Mouse (Mus musculus): Measurements from ENCODE around the gene Fam161a. TPM values are rescaled to one million over a fixed set of nuclear protein-coding genes. Genes with fewer than 3 reads are reported as not detected.

Fam161a gene
- 0.39 TPM in 1 of 2 replicates, not detected in the other for polyA plus RNA-seq (2012; ENCODE audit: insufficient read depth, low replicate concordance)

DNA sequence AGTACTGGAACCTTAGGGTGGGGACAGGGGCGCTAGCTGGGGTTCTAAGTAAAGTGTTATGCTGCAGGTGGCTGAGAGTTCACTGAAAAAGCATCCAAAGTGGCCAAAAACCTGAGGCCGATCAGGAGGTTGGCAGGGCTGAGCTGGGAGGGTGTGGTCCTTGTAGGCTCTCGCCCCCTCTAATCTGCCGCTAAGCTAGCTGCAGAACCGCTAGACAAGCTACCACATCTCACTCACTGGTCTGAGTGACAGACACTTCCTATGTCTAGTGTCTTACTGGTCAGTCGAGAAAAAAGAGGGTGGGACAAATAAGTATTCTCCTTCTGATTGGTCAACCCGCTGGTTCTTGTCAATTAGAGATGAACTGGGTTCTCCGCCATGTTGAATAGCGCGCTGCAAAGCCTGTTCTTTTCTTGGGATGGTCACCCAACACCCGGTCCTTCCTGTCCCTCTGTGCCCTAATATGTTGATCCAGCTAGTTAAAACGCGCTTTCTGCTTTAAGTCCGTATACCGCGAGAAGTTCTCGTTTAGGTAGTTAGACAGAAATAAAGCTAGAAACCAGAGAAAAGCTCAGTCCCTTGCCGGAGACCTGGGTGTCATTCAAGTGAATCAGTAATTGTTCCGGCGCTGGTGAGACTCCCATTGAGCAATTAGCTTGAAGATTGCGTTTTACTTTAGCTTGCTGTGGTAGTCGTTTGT lies at the start of gene Fam161a:
Gene Fam161a (plus strand): TSS at position 51 of the 700 bp plus-strand sequence.
- Histone ChIP-seq H3K9me3 (no peaks in the 10 kb centered on the region), H3K27me3 (replicated peaks) (peaks cover 3% of the 10 kb centered on the region), H3K36me3 (replicated peaks; ENCODE audit: low read length) (peaks cover 30% of the 10 kb centered on the region), H3K4me3 (replicated peaks) (peak within 1 kb of the TSS; percentile 96), H3K4me1 (peaks cover 11% of the 10 kb centered on the region)
- TF ChIP-seq FLI1 (IDR thresholded peaks at IDR 0.05; ENCODE audit: low read length) (no peak), GATA1 (IDR thresholded peaks at IDR 0.05; ENCODE audit: borderline replicate concordance, low read length) (no peak)

GRCm38 (mm10) chr11:22957791-22958374 lies 49.4 kb upstream of the Fam161a start:
- Histone ChIP-seq H3K36me3 (replicated peaks; ENCODE audit: low read length) (peaks cover 17% of the 10 kb centered on the region), H3K4me3 (replicated peaks) (no peak overlapping the region), H3K9me3 (no peaks in the 10 kb centered on the region), H3K4me1 (peaks cover 21% of the 10 kb centered on the region), H3K27me3 (replicated peaks) (no peaks in the 10 kb centered on the region)
- no peak for TF ChIP-seq FLI1 (IDR thresholded peaks at IDR 0.05; ENCODE audit: low read length)
- no peak for TF ChIP-seq GATA1 (IDR thresholded peaks at IDR 0.05; ENCODE audit: borderline replicate concordance, low read length)

DNA sequence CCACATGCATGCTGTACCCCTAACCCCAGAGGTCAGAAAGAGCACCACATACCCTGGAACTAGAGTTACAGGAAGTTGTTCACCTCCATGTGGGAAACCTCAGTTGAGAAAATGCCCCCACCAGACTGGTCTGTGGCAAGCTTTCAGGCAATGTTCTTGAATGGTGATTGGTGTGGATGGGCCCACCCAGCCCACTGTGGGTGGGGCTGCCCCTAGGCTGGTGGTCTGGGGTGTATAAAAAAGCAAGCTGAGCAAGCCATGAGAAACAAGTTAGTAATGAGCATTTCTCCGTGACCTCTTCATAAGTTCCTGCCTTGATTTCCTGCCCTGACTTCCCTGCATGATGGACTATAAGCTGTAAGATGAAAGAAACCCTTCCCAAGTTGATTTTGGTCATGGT lies 45.2 kb upstream of the Fam161a start:
- Histone ChIP-seq H3K27me3 (replicated peaks) (no peaks in the 10 kb centered on the region), H3K4me1 (peaks cover 14% of the 10 kb centered on the region), H3K4me3 (replicated peaks) (no peak overlapping the region), H3K36me3 (replicated peaks; ENCODE audit: low read length) (peaks cover 11% of the 10 kb centered on the region), H3K9me3 (peaks cover 7% of the 10 kb centered on the region)
- TF ChIP-seq FLI1 (IDR thresholded peaks at IDR 0.05; ENCODE audit: low read length) (no peak), GATA1 (IDR thresholded peaks at IDR 0.05; ENCODE audit: borderline replicate concordance, low read length) (no peak)

GRCm38 (mm10) chr11:22964401-22964800 lies 42.9 kb upstream of the Fam161a start:
- no peaks in the 10 kb centered on the region for H3K27me3 ChIP-seq (replicated peaks)
- TF ChIP-seq GATA1 (IDR thresholded peaks at IDR 0.05; ENCODE audit: borderline replicate concordance, low read length): no peak
- no peak for TF ChIP-seq FLI1 (IDR thresholded peaks at IDR 0.05; ENCODE audit: low read length)
- H3K9me3 ChIP-seq: peaks cover 12% of the 10 kb centered on the region

GRCm38 (mm10) chr11:22965503-22965902 lies 41.8 kb upstream of the Fam161a start:
- no peaks in the 10 kb centered on the region for H3K27me3 ChIP-seq (replicated peaks)
- H3K9me3 ChIP-seq: peaks cover 12% of the 10 kb centered on the region
- H3K36me3 ChIP-seq (replicated peaks; ENCODE audit: low read length): peaks cover 14% of the 10 kb centered on the region
- no peak overlapping the region for H3K4me3 ChIP-seq (replicated peaks)
- peaks cover 19% of the 10 kb centered on the region for H3K4me1 ChIP-seq
- TF ChIP-seq FLI1 (IDR thresholded peaks at IDR 0.05; ENCODE audit: low read length): no peak
- no peak for TF ChIP-seq GATA1 (IDR thresholded peaks at IDR 0.05; ENCODE audit: borderline replicate concordance, low read length)

More at GRCm38 (mm10) chr11:22964401-22964800, 42.9 kb upstream of the Fam161a start:
- Histone ChIP-seq H3K36me3 (replicated peaks; ENCODE audit: low read length) (peaks cover 14% of the 10 kb centered on the region), H3K4me3 (replicated peaks) (no peak overlapping the region), H3K4me1 (peaks cover 13% of the 10 kb centered on the region)

- Histone ChIP-seq H3K4me1 (peaks cover 30% of the 10 kb centered on the region), H3K9me3 (peaks cover 25% of the 10 kb centered on the region), H3K27me3 (replicated peaks) (no peaks in the 10 kb centered on the region), H3K36me3 (replicated peaks; ENCODE audit: low read length) (peaks cover 33% of the 10 kb centered on the region), H3K4me3 (replicated peaks) (no peak overlapping the region)
- TF ChIP-seq FLI1 (IDR thresholded peaks at IDR 0.05; ENCODE audit: low read length): no peak
- TF ChIP-seq GATA1 (IDR thresholded peaks at IDR 0.05; ENCODE audit: borderline replicate concordance, low read length): no peak
Observed at GRCm38 (mm10) chr11:22969486-22969885, 37.8 kb upstream of the Fam161a start.

DNA sequence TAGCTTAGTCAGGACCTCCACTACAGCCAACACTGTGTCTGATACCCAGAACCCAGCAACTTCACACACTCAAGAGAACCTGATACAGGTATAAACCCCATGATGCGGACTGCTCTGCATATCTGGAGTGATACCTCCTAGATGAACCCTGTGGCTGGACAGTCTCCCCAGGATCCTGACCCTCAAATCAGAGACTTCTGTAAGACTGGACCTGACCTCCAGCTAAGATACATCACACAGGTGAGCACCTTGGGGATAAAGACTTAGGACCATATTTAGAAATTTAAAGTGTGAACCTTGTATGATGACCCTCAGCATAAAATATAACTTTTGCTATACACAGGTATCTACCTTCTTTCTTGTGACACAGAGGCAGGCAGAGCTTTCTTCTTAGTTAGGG lies 36.8 kb upstream of the Fam161a start:
- Histone ChIP-seq H3K4me3 (replicated peaks) (no peak overlapping the region), H3K9me3 (peaks cover 25% of the 10 kb centered on the region), H3K4me1 (peaks cover 32% of the 10 kb centered on the region), H3K36me3 (replicated peaks; ENCODE audit: low read length) (peaks cover 36% of the 10 kb centered on the region), H3K27me3 (replicated peaks) (no peaks in the 10 kb centered on the region)
- TF ChIP-seq GATA1 (IDR thresholded peaks at IDR 0.05; ENCODE audit: borderline replicate concordance, low read length) (no peak), FLI1 (IDR thresholded peaks at IDR 0.05; ENCODE audit: low read length) (no peak)

DNA sequence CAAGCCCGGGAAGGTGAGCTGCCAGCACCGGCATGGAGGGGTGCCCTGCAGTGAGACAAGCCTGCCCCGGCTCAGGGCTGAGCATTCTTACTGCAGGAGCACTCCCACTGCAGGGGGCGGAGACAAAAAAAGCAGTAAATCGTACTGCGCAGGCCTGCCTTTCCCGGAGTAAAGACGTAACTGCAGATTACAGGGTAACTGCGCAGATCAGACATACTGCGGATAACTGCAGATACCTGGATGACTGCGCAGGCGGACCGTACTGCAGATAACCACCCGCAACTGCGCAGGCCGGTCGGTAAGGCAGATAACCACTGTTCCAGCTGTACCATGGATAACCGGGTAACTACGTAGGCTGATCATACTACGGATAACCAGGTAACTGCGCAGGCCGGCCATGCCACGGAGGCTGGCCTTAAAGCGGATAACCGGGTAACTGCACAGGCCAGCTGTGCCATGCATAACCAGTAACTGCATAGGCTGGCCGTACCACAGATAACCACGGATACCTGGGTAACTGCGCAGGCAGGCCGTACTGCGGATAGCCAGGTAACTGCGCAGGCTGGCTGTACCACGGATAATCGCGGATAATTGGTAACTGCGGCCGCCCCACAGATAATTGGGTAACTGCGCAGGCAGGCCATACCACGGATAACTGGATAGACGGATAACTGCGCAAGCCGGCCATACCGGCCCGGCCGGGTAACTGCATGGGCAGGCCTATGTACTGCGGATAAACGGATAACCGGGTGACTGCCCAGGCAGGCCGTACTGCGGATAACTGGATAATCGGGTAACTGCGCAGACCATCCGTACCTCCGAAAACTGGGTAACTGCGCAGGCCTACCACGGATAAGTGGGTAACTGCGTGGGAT lies 35.3 kb upstream of the Fam161a start, which contains the start of gene Zrsr1:
Gene Zrsr1 (plus strand): TSS at position 171 of the 875 bp plus-strand sequence.
- H3K36me3 ChIP-seq (replicated peaks; ENCODE audit: low read length): peaks cover 41% of the 10 kb centered on the region
- H3K4me1 ChIP-seq: peaks cover 45% of the 10 kb centered on the region
- H3K27me3 ChIP-seq (replicated peaks): no peaks in the 10 kb centered on the region
- no peak for TF ChIP-seq GATA1 (IDR thresholded peaks at IDR 0.05; ENCODE audit: borderline replicate concordance, low read length)
- TF ChIP-seq FLI1 (IDR thresholded peaks at IDR 0.05; ENCODE audit: low read length): no peak
- peaks cover 18% of the 10 kb centered on the region for H3K9me3 ChIP-seq
- H3K4me3 ChIP-seq (replicated peaks): peak within 1 kb of the TSS; percentile 96

DNA sequence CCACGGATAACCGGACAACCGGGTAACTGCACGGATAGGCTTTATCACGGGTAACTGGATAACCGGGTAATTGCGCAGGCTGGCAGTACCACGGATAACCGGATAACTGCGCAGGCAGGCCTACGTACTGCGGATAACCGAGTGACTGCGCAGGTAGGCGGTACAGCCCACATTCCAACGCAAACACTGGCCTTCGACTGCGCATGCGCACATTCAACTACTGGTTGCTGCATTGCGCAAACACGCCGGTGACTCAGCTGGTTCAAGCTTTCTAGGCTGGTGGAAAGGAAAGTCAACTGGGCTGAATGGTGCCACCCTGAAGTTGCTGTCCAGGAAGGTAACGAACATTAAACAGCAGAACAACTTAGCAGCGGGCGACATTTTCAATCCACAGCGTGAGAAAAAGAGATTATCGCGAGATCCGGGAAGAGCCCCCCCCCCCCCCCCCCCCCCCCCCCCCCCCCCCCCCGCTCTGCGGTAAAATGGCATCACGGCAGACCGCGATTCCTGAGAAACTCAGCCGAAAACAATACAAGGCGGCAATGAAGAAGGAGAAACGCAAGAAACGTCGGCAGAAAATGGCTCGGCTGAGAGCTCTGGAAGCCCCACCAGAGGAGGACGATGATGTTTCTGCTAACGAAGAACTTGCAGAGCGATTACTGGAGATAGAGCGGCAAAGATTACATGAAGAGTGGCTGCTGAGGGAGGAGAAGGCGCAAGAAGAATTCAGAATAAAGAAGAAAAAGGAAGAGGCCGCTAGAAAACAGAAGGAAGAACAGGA lies 34.4 kb upstream of the Fam161a start:
- H3K4me1 ChIP-seq: peaks cover 51% of the 10 kb centered on the region
- H3K36me3 ChIP-seq (replicated peaks; ENCODE audit: low read length): peaks cover 43% of the 10 kb centered on the region
- H3K4me3 ChIP-seq (replicated peaks): peak overlapping the region; percentile 96
- TF ChIP-seq GATA1 (IDR thresholded peaks at IDR 0.05; ENCODE audit: borderline replicate concordance, low read length) (no peak), FLI1 (IDR thresholded peaks at IDR 0.05; ENCODE audit: low read length) (no peak)
- no peaks in the 10 kb centered on the region for H3K27me3 ChIP-seq (replicated peaks)
- H3K9me3 ChIP-seq: peaks cover 13% of the 10 kb centered on the region
